Mouse (Mus musculus): ENCODE measurements at regions not wholly inside any gene's neighbourhood (a gene's known extent, or its start where the extent isn't known, plus 50 kb on each side); places are given as distances from the start of the nearest gene placed in this dataset.

DNA sequence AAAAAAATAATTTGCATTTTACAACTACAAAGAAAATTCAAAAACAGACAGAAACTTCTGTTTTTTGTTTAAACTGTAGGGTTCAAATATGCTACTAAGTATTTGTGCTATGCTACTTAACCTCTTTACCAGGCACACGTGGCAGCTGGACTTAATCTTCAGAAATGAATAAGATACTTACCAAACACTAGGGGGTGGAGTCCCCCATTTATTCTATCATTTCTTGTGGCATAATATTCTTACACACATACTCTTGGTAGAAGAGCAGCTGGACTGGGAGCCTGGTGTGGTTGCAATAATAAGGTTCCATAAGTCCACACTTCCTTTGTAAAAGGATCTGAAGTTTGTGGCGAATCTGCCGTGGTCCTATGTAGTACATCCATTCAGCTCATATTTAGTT, 53.8 kb upstream of the Stard3nl start:
- no peak for TF ChIP-seq EP300 (IDR thresholded peaks at IDR 0.05; ENCODE audit: low read depth)
- TF ChIP-seq CTCF (IDR thresholded peaks at IDR 0.05; ENCODE audit: low read depth), result no peak

All from liver, embryonic 14.5 days (tissue).